Mouse (Mus musculus) forebrain, embryonic 12.5 days (tissue): ENCODE measurements around the gene Erbb4. TPM values are rescaled to one million over a fixed set of nuclear protein-coding genes. Genes with fewer than 3 reads are reported as not detected.

Source experiments
- ATAC-seq: fragments of 200-750 bp; cut with Nextera tagmentation; 2 replicates; pipeline ENCODE4 v1.8.0; 2017; ENCODE audit warnings: moderate TSS enrichment; ENCODE audit not compliant: low FRiP score
- H3K27ac ChIP-seq: fragments of 300-500 bp; sonication (generic); 2 replicates; pipeline ENCODE4 v1.5.1; 2016; ENCODE audit warnings: mild to moderate bottlenecking
- H3K27me3 ChIP-seq: fragments of 300-500 bp; sonication (generic); 2 replicates; pipeline ENCODE4 v1.6.1; 2016; ENCODE audit warnings: mild to moderate bottlenecking
- H3K36me3 ChIP-seq: fragments of 300-500 bp; sonication (generic); replicated peaks from 2 replicates; pipeline ENCODE4 v1.6.1; 2016; ENCODE audit warnings: mild to moderate bottlenecking
- H3K4me1 ChIP-seq: fragments of 300-500 bp; sonication (generic); 2 replicates; pipeline ENCODE4 v1.6.1; 2016
- H3K4me2 ChIP-seq: fragments of 300-500 bp; sonication (generic); 2 replicates; pipeline ENCODE4 v1.6.1; 2016; ENCODE audit warnings: mild to moderate bottlenecking, moderate library complexity
- H3K4me3 ChIP-seq: fragments of 300-500 bp; sonication (generic); replicated peaks from 2 replicates; pipeline ENCODE4 v1.5.1; 2016; ENCODE audit warnings: mild to moderate bottlenecking
- H3K9ac ChIP-seq: fragments of 300-500 bp; sonication (generic); 2 replicates; pipeline ENCODE4 v1.6.1; 2016; ENCODE audit warnings: mild to moderate bottlenecking
- H3K9me3 ChIP-seq: fragments of 300-500 bp; sonication (generic); 2 replicates; pipeline ENCODE4 v1.6.1; 2016
- WGBS: fragments of 180-500 bp; shearing (Covaris S2); methylation state at CpG from one replicate; pipeline ENCODE4 v1.1.7; 2016; 5-methylcytosine and 5-hydroxymethylcytosine counted together
- polyA plus RNA-seq: library from polyadenylated mRNA; unstranded; fragments of >200 nt; fragmentation: Nextera tagmentation; extraction: Ambion mirVana; gene quantifications from 2 replicates; pipeline ENCODE4 v1.2.1, GENCODE M21; 2016

Erbb4 gene
- polyA plus RNA-seq, 1 experiment from 2014 or later = 8.6 TPM

DNA sequence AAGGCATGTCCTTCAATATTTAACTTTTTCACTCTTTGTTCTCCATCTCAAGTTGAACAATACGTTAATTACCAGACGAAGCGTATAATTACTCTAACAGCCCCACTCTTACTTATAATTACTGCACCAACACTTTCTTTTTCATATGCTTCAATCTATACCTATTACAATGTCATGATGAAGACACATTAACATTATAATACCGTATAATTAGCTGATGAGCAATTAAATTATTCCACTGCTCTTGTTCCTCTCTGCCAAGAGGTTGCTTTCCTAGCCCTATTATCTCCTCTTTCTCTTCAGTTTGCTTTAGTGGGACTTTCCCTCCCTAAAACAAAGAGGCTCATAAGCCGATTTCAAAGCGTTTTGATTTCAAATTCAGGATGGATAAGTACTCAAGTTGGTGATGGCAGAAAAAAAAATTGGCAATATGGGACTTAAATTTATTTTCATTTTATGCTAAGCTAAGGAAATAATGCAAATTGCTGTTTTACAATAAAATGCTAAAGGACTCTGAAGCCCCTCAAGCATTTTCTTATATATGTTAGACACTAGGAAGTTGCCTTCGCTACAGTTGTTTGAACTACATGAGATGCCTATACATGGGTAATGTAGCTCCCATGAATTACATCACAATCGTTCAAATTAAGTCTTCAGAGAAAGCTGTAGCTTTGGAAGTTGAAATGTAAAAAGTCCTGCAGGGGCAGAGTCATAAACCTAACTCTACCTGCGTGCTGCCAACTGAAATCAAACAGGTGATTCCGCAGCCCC lies 440.8 kb downstream of the Erbb4 start:
- H3K27ac ChIP-seq = no peak overlapping the region
- H3K27me3 ChIP-seq = no peaks in the 10 kb centered on the region
- WGBS = 56% methylated on average over 10 of the region's 10 CpGs
- no peak overlapping the region for H3K4me3 ChIP-seq
- no peaks in the 10 kb centered on the region for H3K9me3 ChIP-seq
- H3K9ac ChIP-seq = no peak overlapping the region
- H3K4me1 ChIP-seq = no peaks in the 10 kb centered on the region
- H3K4me2 ChIP-seq = no peak overlapping the region
- H3K36me3 ChIP-seq = no peaks in the 10 kb centered on the region
- peak; percentile 86; the same call in 1 of the 2 replicates for ATAC-seq

- 97% methylated on average over 3 of the region's 3 CpGs for WGBS
- H3K9me3 ChIP-seq = no peaks in the 10 kb centered on the region
- no peaks in the 10 kb centered on the region for H3K36me3 ChIP-seq
- H3K4me3 ChIP-seq = no peak overlapping the region
- H3K27me3 ChIP-seq = no peaks in the 10 kb centered on the region
- no peaks in the 10 kb centered on the region for H3K4me1 ChIP-seq
- H3K9ac ChIP-seq = no peak overlapping the region
- ATAC-seq = no peak
- no peak overlapping the region for H3K4me2 ChIP-seq
- H3K27ac ChIP-seq = no peak overlapping the region
Observed at GRCm38 (mm10) chr1:68590475-68590874, 517.4 kb downstream of the Erbb4 start.

DNA sequence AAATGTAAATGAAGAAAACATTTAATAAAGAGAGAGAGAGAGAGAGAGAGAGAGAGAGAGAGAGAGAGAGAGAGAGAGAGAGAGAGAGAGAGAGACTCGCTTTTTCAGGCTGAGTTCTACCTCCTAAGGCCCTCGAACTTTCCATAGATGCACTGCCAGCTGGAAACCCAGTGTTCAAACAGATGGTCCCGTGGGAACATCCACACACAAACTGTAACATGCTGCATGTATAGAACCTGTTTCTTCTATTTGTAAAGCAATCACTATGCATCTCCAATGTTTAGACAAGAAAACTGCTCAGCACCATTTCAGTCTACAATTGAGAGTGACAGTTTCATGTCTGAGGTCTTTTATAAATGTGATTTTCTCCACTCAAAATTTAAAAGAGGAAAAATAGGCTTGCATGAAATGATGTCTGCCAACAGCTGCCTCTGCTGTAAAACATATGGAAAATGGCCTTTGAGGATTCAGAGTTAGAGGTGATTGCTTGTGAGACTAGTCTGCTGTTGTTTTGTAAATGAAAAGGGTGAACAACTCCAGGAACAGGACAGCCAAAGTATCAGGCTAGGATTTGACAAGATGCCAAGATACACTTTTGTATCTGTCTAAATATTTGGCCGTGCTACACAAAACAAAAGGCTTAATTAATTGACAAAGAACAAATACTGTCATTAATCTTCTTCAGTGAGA lies 533.9 kb downstream of the Erbb4 start:
- 71% methylated on average over 4 of the region's 4 CpGs for WGBS
- Histone ChIP-seq H3K4me3 (no peak overlapping the region), H3K9me3 (no peaks in the 10 kb centered on the region), H3K9ac (no peak overlapping the region), H3K27me3 (no peaks in the 10 kb centered on the region), H3K4me1 (no peaks in the 10 kb centered on the region), H3K4me2 (no peak overlapping the region), H3K36me3 (no peaks in the 10 kb centered on the region), H3K27ac (no peak overlapping the region)
- ATAC-seq = no peak

DNA sequence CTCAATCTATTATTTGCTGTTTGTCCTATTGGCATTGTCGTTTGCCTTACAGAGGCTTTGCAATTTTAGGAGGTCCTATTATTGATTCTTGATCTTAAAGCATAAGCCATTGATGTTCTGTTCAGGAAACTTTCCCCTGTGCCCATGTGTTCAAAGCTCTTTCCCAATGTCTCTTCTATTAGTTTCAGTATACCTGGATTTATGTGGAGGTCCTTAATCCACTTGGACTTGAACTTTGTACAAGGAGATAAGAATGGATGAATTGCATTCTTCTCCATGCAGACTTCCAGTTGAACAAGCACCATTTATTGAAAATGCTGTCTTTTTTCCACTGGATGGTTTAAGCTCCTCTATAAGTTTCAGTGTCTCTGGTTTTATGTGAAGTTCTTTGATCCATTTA lies 536.9 kb downstream of the Erbb4 start:
- WGBS = 86% methylated on average over 1 of the region's 1 CpGs
- Histone ChIP-seq H3K4me2 (no peak overlapping the region), H3K9ac (no peak overlapping the region), H3K4me1 (no peaks in the 10 kb centered on the region), H3K9me3 (no peaks in the 10 kb centered on the region), H3K4me3 (no peak overlapping the region), H3K36me3 (no peaks in the 10 kb centered on the region), H3K27me3 (no peaks in the 10 kb centered on the region), H3K27ac (no peak overlapping the region)
- ATAC-seq = no peak

GRCm38 (mm10) chr1:68542942-68543341 lies 564.9 kb downstream of the Erbb4 start:
- Histone ChIP-seq H3K4me1 (no peaks in the 10 kb centered on the region), H3K36me3 (no peaks in the 10 kb centered on the region), H3K4me3 (no peak overlapping the region), H3K9ac (no peak overlapping the region), H3K9me3 (no peaks in the 10 kb centered on the region), H3K4me2 (no peak overlapping the region), H3K27me3 (no peaks in the 10 kb centered on the region), H3K27ac (no peak overlapping the region)
- 90% methylated on average over 4 of the region's 4 CpGs for WGBS
- no peak for ATAC-seq

DNA sequence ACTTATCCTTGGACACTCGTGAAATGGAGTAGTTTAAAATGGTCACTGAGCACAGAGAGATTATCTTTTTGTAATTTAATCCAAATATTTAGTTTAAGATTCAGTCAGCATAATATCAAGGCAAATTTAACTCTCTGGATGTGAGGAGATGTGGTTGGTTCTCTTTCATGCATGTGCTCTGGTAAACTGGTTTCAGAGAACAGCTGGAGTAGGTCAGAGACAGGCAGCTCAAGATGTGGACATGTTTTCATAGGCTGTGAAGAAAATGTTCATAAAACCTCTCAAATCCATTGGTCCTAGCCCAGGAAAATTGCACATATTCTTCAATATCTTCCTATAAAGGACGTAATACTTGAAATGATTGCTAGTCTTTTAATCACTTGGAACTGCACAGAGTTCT lies 590.0 kb downstream of the Erbb4 start:
- Histone ChIP-seq H3K27ac (no peak overlapping the region), H3K4me1 (no peaks in the 10 kb centered on the region), H3K27me3 (no peaks in the 10 kb centered on the region), H3K4me2 (no peak overlapping the region), H3K9me3 (no peaks in the 10 kb centered on the region), H3K9ac (no peak overlapping the region), H3K4me3 (no peak overlapping the region), H3K36me3 (no peaks in the 10 kb centered on the region)
- ATAC-seq = no peak
- WGBS = 85% methylated on average over 2 of the region's 2 CpGs

DNA sequence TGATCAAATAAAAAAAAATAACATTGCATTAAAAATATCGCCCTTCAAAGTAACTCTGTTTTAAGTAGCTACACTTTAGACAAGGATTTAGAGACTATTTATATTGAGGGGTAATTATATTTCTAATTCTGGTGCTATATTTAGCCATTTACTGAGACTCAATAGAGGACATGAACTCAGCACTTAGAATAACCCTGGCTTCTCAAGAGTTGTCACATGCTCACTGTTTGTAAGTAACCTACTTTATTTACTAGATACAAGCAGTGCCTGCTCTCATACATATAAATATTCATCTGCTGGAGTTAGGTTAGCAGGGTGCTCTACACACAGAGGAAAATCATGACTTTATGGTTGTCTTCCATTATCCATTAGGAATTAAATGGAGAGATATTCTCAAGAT lies 604.0 kb downstream of the Erbb4 start:
- Histone ChIP-seq H3K4me1 (no peaks in the 10 kb centered on the region), H3K36me3 (no peaks in the 10 kb centered on the region), H3K9ac (no peak overlapping the region), H3K4me3 (no peak overlapping the region), H3K27me3 (no peaks in the 10 kb centered on the region), H3K4me2 (no peak overlapping the region), H3K27ac (no peak overlapping the region), H3K9me3 (no peaks in the 10 kb centered on the region)
- WGBS = 88% methylated on average over 1 of the region's 1 CpGs
- ATAC-seq = no peak

GRCm38 (mm10) chr1:68501561-68501960 lies 606.3 kb downstream of the Erbb4 start:
- H3K27ac ChIP-seq = no peak overlapping the region
- H3K9me3 ChIP-seq = no peaks in the 10 kb centered on the region
- no peak for ATAC-seq
- H3K4me3 ChIP-seq = no peak overlapping the region
- no peak overlapping the region for H3K4me2 ChIP-seq
- no peaks in the 10 kb centered on the region for H3K27me3 ChIP-seq
- H3K9ac ChIP-seq = no peak overlapping the region
- H3K36me3 ChIP-seq = no peaks in the 10 kb centered on the region
- H3K4me1 ChIP-seq = no peaks in the 10 kb centered on the region
- WGBS = 49% methylated on average over 4 of the region's 4 CpGs

DNA sequence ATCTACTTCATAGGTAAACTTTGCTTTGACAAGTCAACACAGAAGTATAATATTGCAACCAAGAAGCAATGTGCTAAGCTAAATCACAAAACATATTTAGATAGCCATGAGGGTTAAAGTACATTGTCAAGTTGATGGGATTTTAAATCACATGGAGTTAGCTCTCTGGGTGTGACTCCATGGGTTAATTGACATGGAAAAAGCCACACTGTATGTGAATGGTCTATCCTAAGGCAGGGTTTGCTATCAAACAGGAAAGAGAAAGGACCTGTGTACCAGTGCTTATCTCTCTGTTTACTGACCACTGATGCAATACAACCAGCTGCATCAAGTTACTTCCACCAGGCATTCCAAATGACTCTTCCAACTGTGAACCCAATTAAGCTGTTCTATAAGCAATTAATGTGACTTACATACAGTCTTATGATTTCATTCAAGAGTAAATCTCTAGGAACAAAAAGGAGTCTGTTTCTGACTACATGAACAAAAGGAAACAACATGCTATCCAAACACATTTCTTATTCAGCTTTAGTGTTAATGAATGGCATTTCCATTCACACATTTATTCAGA lies 641.4 kb downstream of the Erbb4 start:
- H3K27ac ChIP-seq = no peak overlapping the region
- H3K36me3 ChIP-seq = no peaks in the 10 kb centered on the region
- ATAC-seq = no peak
- no peak overlapping the region for H3K4me3 ChIP-seq
- H3K4me2 ChIP-seq = no peak overlapping the region
- no peaks in the 10 kb centered on the region for H3K27me3 ChIP-seq
- H3K9ac ChIP-seq = no peak overlapping the region
- H3K4me1 ChIP-seq = peaks cover 3% of the 10 kb centered on the region; the same call in 1 of the 2 replicates
- H3K9me3 ChIP-seq = no peaks in the 10 kb centered on the region

GRCm38 (mm10) chr1:68451274-68451673 lies 656.6 kb downstream of the Erbb4 start:
- Histone ChIP-seq H3K4me2 (no peak overlapping the region), H3K36me3 (no peaks in the 10 kb centered on the region), H3K27ac (no peak overlapping the region), H3K9me3 (no peaks in the 10 kb centered on the region), H3K4me1 (peaks cover 8% of the 10 kb centered on the region; the same call in 1 of the 2 replicates), H3K4me3 (no peak overlapping the region), H3K9ac (no peak overlapping the region), H3K27me3 (no peaks in the 10 kb centered on the region)
- WGBS = 87% methylated on average over 1 of the region's 1 CpGs
- ATAC-seq = no peak

DNA sequence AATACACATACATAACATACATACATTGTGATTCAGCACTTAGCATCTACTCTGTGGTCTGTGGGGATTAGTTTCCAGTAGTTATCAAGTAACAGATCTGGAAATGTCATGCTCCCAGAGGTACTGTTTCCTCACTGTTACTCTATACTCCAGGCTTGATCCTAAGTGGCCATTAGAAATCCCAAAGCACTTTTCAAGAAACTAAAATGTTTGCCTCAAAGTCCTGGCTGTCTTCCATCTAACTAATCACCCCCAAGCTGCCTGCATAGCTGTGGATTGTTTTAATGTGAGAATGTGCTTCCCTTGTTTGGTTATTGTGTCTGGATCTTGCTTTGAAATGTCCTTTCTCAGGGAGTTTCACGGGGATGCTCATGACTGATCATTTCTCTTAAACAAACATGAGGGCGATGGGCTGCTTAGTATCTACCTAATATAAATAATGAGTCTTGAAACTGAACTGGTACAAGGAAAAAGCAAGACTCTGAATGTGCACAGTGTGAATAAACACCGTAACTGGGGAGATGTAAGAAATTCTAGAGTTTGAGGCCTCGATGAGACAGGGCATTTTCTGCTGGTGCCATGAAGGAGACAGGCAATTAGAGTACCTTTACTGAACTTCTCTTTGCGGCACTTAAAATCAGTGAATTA lies 683.4 kb downstream of the Erbb4 start:
- Histone ChIP-seq H3K4me1 (no peaks in the 10 kb centered on the region), H3K4me2 (no peak overlapping the region), H3K4me3 (no peak overlapping the region), H3K27ac (no peak overlapping the region), H3K9me3 (no peaks in the 10 kb centered on the region), H3K36me3 (no peaks in the 10 kb centered on the region), H3K9ac (no peak overlapping the region), H3K27me3 (no peaks in the 10 kb centered on the region)
- WGBS = 76% methylated on average over 5 of the region's 5 CpGs
- ATAC-seq = no peak

DNA sequence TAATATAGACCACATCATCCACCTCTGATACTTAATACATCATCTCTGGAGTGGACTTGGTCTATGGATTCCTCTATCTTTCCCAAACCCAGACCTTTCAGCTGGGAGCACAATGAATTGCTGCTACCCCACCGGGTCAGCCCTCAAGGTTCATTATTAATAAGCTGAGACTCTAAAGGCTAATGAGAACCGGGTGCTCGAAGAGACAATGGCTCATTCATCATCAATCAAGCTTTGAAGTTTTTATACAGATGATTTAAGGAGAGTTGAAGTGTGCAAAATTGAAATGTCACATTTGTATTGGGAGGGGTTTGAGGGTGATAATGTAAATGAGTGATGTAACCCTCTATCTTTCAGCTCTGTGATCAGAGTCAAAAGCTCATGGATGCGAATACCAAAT lies 706.7 kb downstream of the Erbb4 start:
- H3K4me3 ChIP-seq = no peak overlapping the region
- ATAC-seq = peak; percentile 67; the same call in 1 of the 2 replicates
- H3K27ac ChIP-seq = no peak overlapping the region
- H3K27me3 ChIP-seq = no peaks in the 10 kb centered on the region
- H3K9ac ChIP-seq = no peak overlapping the region
- 23% methylated on average over 4 of the region's 4 CpGs for WGBS
- no peak overlapping the region for H3K4me2 ChIP-seq
- H3K9me3 ChIP-seq = no peaks in the 10 kb centered on the region
- H3K4me1 ChIP-seq = peaks cover 8% of the 10 kb centered on the region
- no peaks in the 10 kb centered on the region for H3K36me3 ChIP-seq
